Mouse (Mus musculus): Measurements from ENCODE around the gene Tfrc.

Gene Tfrc

DNA sequence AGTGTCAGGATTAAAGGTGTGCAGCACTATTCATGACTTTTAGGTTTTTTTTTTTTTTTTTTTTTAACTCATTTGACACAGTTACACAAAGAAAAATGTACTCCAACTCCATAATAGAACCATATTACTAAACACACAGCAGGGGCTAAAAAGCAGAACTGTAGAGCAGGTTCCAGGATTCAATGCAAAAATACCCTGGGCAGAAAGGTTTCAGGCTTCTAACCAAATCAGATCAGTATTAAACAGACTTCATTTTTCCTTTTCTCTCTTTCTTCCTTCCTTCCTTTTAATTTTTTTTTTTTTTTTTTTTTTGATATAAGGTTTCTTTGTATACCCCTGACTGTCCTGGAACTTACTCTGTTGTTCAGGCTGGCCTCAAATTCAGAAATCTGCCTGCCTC, 41.7 kb downstream of the Tfrc start:
- DNase-seq (ENCODE audit: low read depth, low spot score), result no peak

DNA sequence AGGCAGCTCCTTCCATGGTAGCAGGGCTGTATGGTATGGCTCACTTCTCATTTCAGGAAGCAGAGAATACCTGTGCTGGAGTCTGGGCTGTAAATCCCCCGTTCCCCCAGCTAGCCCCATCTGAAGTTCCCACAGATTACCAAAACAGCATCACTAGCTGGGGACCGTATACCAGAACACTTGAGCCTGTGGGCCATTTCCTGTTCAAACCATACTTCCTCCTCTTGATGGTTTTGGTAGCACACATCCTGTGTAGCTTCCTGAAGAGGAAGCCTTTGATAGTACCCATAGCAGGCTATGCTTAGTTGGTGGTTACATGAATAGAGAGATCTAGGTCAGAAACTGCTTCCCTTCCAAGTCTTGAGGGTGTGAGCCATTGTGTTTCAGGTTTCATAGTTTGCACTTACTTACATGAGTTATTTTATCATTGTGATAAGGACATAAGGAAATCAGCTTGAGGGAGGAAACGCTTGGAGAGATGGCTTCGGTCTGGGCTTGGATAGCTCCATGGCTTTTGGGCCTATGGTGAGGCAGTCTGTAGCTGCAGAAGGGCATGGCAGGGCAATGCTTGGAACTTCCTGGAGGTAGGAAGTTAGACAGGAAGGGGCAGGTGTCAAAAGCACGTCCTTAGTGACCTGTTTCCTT, 42.4 kb downstream of the Tfrc start:
- no peak for DNase-seq (ENCODE audit: low read depth, low spot score)

DNA sequence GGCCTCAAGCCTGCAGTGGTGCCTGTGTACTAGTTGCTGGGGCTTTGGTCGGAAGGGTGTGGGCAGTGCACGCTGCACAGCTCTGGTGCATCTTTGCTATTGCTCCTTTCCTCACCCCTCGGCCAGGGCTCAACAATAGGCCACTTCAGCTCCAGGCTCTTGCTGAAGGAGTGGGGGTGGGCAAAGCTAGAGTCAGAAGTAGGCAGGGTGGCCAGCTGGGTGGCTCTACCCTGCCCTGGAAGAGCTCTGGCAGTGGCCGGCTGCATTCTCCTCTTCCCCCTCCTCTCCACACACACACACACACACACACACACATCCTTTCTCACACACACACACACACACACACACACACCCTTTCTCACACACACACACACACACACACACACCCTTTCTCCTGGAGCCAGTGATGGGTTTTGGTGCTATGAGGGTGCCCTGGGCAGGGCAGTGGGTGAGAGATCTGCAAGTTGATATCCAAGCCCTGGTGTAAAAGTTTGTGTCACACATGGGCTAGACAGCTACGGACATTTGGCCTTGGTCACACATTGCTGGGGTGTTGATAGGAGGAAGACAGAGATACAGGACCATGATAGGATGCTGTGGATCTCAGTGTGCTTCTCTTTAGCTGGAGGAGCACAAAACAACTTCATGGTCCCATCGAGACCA, 45.5 kb downstream of the Tfrc start:
- no peak for DNase-seq (ENCODE audit: low read depth, low spot score)

- DNase-seq (ENCODE audit: low read depth, low spot score), result no peak
Measured at GRCm38 (mm10) chr16:32655534-32655933, 46.8 kb downstream of the Tfrc start.

DNA sequence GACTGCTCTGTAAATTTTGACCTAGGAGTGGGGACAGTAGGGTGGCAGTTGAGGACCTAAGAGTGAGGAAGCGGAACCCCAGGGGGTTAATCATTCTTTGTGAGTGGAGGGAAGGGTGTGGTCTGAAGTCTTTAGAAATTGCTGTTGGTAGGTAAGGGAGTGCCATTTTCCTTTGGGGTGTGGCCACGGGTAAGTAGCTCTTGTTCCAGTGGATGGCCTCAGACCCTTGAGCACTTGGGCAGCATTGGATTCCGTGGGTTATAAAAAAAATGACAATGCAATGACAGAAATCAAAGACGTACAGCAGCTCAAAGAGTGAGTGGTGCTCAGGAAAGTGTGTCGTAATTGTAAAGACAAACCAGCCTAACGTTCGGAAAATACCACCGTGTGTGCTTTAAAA, 47.6 kb downstream of the Tfrc start:
- DNase-seq (ENCODE audit: low read depth, low spot score), result no peak

GRCm38 (mm10) chr16:32656794-32657193, 48.1 kb downstream of the Tfrc start:
- DNase-seq (ENCODE audit: low read depth, low spot score), result no peak

DNA sequence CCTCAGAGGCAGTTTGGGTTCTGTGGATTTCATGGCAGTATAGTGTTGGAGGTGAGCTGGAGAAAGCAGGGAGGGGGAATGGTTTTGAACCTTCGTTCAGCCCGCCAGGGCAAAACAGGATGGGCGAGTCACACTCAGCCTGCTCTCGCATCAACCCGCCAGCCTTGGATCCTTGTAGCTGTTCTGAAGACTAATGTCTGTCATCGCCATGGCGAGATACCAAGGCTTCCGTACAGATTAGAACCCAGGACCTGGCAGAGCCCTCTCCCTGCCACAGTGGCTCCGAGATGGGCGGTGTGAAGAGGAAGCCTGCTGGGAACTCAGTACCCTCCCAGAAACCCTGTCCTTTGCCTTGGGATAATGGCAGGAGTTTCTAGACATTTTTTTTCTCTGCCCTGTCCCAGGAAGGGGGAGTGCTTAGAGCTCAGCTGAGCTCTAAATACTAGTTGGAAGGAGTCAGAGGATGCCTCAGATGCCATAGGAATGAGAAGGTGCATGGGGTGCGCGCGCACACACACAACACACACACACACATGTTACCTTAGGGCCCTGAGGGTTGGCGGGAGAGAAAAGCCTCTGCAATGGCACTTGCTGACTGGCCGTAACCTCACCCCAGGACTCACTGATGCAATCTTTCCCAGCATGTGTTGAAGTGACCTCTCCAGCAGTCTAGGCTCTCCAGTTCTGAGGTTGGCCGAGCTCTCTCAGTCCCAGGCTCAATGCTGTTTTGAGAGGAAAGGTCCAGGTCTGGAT, 49.0 kb downstream of the Tfrc start:
- no peak for DNase-seq (ENCODE audit: low read depth, low spot score)

DNA sequence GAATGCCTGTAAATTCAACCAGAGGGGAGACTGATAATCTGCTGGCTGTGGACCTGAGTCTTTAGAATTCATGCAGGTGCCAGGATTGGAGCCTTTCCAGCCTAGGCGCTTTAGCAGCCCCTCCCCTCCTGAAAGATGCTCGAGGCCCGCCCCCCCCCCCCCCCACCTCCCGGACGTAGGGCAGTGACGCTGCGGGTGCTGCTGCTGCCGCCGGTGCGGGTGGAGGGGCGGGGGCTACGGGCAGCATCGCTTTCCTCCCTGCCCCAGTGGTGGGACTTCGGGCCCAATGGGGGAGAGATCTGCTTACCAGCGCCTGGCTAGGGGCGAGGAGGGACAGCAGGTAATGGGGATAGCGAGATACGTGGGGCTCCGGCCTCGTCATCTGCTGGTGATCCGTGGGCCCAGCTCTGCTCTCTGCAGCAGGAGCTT, 50.0 kb downstream of the Tfrc start:
- DNase-seq (ENCODE audit: low read depth, low spot score), result no peak

DNA sequence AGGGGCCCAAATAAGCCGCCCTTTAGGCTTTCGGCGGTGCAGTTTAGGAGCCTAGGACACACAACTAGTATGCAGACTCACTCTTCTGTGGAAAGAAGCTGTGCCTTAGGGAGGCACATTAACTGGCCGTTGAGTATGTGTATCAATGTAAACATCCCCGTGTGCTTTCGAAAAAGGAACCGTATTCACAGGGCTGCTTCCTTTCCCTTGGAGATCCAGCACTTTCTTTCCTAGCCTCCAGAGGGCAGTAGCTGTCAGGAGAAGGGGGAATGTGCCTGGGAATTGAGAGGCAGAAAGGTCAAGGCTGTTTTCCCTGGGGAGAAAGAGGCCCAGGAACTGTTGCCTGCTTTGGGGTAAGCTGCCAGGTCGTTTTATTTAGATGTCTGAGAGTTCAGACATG, 50.7 kb downstream of the Tfrc start:
- no peak for DNase-seq (ENCODE audit: low read depth, low spot score)

- no peak for DNase-seq (ENCODE audit: low read depth, low spot score)
Measured at GRCm38 (mm10) chr16:32660095-32660494, 51.4 kb downstream of the Tfrc start.

DNA sequence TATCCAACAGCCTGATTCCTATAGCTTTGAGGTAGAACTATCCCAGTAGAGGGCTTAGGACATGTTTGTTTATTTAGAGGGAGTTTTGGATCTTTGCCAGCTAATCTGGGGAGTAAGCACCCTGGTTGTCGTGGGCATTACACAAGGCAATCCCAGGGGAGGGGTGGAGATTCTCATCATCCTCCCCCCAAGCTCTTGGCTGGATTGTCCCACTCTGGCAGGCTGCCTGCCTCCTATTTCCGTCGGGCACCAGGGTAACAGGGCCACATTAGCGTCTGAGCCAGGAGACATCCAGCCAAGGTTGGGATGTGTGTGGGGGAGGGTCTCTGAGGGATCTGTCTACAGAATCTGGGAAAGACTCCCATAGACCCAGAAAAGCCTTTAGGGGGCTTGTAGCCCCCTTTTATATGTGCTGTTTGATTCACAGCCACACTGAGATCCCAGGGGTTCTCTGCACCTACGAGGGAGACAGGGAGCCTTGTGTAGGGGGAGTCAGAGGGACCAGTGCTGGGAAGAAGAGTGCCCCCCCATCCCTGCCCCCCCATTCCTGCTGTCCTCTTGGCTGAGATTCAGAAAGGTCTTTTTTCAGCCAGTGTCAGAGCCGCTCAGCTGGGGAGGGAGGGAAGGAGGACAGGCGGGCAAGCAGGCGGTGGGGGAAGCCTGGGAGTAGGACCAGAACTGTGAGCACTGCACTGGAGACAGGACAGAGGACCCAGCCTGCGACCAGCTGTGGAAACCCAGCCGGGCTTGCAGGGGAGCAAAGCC, 52.0 kb downstream of the Tfrc start:
- no peak for DNase-seq (ENCODE audit: low read depth, low spot score)

DNA sequence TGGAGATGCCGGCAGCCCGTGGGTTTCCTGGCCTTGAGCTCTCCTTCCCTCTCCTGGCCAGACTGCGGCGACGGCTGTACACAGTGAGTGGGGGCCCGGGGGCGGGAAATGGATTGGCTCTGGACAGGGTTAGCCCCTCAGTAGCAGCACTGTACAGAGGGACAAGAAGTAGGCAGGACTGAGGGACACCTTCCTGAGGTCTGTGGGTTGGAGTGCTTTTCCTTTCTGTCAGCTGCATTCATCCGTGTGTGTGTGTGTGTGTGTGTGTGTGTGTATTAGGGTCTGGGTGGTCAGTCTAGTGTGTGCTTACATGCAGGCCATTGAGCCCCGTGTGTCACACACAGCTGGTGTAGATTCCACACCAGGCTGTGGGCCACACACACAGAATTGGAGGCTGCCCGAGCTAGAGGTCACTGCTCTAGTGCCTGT, 52.8 kb downstream of the Tfrc start:
- DNase-seq (ENCODE audit: low read depth, low spot score), result no peak

DNA sequence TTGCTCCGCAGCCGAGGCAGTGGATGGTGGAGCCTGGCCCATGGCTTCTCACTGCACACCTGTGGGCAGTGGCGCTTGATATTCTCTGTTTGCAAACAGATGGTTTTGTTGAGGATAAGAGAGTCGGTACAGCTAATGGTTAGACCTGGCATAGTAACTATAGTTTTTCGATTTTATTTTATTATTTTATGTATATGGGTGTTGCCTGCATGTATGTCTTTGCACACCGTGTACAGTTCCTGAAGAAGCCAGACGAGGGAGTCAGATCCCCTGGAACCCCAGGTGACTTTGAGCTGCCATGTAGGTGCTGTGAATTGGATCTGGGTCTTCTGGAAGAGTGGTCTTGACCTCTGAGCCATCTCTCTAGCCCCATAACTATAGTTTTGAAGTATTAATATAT, 53.7 kb downstream of the Tfrc start:
- no peak for DNase-seq (ENCODE audit: low read depth, low spot score)

DNA sequence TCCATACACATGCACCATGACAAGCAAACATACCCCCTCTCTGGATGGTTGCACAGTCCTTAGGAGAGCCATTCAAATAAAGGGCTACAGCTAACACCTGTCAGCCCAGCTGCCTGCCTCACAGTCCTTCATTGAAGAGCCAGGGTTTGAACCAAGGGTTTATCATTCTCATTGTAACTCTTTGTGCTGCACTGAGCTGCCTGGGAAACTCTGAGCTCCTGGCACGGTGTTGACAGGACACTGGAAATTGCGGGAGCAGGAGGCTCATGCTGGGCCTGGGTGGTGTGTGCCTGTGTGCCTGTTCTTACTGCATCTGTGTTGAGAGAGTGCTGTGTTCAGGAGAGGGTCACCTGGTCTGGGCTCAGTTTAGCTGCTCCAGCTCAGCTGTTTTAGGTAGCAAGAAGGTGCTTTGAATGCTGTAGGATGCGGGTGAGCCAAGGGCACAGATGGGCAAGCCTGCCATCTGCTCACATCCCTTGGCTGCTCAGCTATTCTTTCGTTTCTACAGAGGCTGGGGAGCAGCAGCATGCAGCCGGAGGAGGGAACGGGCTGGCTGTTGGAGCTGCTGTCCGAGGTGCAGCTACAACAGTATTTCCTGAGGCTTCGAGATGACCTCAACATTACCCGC, 54.6 kb downstream of the Tfrc start:
- DNase-seq (ENCODE audit: low read depth, low spot score), result no peak

DNA sequence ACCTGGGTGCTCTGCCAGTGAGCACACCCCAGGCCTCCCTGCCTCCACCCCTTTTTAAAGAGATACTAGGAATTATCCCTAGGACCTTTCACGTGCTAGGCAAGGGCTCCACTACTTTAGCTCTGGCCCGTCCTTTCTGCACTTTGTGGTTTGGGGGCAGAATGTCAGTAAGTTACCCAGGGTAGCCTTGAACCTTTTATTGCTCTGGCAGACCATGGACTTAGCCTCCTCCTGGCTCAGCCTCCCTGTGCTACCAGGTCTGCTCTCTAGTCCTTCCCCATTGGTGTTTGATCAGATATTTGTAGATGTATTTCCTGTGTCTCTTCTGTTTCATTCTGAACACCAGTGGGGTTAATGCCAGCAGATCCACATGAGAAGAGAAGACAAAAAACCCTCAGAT, 55.5 kb downstream of the Tfrc start:
- no peak for DNase-seq (ENCODE audit: low read depth, low spot score)

DNA sequence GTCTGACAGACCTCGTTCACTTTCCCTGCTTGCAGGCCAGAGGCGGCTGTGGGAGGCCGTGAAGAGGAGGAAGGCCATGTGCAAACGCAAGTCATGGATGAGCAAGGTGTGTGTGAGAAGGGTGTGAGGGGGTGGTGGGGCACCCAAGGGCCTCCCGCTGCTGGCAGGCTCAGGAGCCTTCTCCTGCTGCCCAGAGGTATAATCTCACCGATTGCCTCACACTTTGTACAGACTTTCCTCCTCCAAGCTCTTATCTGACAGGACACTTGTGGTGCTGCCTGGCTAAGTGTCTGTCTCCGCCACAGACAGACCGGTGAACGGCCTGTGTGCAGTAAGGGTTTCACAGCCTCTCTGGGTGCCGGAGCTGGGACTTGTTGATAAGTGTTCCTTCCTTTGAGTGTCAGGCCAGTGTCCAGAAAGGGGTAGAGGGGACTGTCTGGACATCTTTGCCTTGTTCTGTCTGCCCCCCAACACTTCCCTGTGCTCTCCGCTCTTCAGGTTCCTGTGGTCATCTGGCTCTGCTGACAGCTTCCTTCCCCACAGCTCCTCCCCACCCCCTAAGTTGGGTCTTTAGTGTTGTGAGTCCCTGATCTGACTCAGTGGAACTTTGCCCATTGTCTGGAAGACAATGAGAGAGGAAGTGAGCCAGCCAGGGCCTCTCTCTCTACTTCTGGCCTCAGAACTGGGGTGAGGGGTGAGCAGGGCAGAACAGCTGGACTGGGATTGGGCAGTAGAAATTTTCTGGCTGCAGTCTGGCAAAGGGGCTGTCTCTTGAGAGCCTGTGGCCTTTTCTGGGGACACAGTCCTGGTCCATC, 57.3 kb downstream of the Tfrc start:
- DNase-seq (ENCODE audit: low read depth, low spot score), result no peak

DNA sequence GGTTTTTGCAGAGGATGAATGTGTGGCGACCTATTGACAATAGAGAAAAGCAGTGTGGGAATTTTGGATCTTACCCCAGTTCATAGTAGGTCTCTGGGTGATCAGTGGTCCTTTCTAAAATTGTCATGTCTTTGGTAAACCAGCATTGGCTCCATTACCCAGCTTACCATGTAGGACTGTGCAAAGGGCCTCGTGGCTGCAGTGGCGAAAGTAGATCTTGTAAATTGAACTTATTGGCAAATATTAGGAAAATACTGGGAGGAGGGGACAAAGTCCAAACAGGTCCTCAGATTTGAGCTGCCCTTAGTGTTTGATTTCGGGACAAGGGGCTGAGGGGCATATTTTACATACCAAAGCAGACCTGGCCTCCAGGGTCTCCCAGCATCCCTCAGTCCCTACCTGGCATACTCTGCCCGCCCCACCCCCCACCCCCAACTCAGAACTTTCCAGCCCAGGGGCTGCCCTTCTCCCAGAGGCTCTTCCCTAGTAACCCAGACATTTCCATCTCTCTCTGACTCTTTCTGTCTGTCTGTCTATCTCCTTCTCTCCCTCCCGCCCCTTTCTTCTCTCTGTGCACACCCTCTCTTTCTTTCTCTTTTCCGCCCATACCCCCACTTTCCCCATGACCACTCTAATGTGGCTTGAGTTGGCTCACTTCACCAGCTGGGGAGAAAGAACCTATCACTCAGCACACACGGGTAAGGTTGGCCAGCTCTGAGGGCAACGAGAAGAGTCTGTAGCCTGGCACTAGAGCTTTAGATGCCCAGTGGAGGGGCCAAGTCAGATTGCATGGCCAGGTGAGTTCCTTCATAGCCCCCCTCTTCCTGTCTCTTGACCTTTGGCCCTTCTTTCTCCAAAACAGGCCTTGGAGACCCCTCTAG, 58.2 kb downstream of the Tfrc start:
- no peak for DNase-seq (ENCODE audit: low read depth, low spot score)

DNA sequence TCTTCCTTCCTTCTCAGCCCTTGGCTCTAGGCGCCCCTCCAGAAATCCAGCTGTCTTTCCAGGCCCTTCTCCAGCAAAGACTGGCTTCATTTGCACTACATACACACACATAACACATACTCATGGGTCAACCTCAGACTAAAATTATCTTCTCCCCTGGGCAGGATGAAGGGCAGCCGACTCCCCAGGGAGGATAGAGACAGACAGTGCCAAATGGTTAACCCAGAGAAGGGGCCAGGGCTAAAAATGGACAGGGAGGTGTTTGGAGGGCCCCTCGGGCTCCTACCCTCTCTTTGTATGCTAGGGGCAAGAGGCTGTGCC, 58.8 kb downstream of the Tfrc start:
- DNase-seq (ENCODE audit: low read depth, low spot score), result no peak

DNA sequence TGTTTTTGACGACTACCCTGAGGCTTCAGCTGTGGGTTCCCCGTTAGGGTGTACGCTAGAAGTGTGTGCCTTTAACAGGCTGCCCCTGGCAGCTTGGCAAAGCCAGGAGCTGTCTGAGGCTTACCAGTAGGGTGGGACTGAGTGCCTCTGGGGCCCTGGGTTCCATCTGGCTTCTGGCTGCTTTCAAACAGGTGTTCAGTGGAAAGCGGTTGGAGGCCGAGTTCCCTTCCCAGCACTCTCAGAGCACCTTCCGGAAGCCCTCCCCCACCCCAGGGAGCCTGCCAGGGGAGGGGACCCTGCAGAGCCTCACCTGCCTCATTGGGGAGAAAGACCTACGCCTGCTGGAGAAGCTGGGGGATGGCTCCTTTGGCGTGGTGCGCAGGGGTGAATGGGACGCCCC, 59.3 kb downstream of the Tfrc start:
- DNase-seq (ENCODE audit: low read depth, low spot score), result no peak

- DNase-seq (ENCODE audit: low read depth, low spot score), result no peak
Measured at GRCm38 (mm10) chr16:32668472-32668871, 59.8 kb downstream of the Tfrc start.

Measured in retina, adult 2 months (tissue).